Mouse (Mus musculus) erythroid progenitor cell, adult 5-6 weeks (primary cell): Measurements from ENCODE around the gene Sept14. TPM values are rescaled to one million over a fixed set of nuclear protein-coding genes. Genes with fewer than 3 reads are reported as not detected.

ENCODE experiments used
- ATAC-seq: replicated peaks from 2 replicates; pipeline ENCODE4 v1.8.0; 2016; ENCODE audit warnings: moderate number of reproducible peaks, mild to moderate bottlenecking, moderate TSS enrichment, inconsistent platforms; ENCODE audit not compliant: poor library complexity, low FRiP score, severe bottlenecking
- total RNA-seq, 2 experiments: library from RNA; stranded (forward) in 1 of 2; stranded (reverse) in 1 of 2; fragments of 150-400 nt in 1 of 2; fragments of 186-747, 209-891 nt in 1 of 2; gene quantifications; 2 replicates each; pipeline versions ENCODE4 v1.2.3 to v1.2.4; 2015 to 2017; ENCODE audit warnings: low replicate concordance in 2 of 2

Sept14 gene
- total RNA-seq (2015; ENCODE audit: low replicate concordance), result not detected in 2 replicates
- total RNA-seq (2017; ENCODE audit: low replicate concordance), result not detected in 2 replicates

DNA sequence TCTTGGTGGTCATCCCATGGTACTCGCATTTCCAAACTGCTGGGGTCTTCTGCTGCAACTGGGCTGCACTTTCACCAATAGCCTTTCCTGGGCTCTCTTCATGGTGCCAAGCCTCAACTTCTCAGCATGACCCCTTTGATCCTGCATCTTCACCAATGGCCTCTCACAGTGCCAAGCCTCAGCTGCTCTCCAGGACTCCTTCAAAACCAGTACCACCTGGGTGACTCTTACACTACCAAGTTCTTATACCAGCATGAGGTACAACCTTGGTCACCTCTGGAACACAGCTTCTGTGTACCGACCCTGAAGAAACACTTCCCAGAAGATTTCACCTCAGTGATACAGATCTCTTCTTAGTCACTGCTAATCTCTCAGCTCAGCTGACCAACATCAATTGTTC is at the start of gene Sept14:
TSS of gene Sept14 (minus strand) at position 101 of the 400 bp plus-strand sequence.
- no peak for ATAC-seq

DNA sequence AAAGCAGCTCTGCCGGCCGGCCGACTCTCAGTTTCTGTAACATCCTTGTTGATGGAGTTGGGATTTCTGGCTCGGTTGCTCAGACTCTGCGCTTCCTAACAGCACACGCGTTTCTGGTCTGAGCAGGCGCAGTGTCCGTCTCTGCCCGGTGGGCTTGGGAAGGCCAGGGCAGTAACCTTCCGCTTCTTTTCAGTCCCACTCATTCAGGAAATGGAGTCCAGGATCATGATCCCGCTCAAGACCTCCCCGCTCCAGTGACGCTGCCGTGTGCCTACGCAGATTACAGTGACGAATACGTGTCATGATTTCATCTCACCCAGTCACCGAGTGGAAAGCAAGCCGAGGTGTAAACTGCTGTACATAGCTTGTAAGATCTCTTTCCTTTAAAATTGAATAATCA is 48.6 kb upstream of the Sept14 start:
- ATAC-seq, result no peak

DNA sequence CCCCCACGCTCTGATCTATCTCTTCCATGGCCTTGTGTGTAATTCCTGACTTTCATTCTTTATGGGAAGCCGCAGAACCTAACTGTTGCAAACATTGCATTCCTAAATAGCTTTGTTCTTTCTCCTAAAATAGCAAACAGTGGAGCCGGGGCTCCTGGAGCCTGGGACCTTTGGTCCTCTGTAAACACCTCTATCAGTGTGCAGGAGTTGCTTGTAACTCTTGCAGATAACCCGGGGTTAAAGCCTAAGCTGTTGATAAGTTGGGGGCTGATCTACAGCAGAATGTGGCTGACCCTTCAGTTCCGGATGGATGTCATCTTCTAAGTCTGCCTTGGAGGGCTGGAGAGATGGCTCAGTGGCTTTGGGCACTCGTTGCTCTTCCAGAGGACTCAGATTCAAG is 35.7 kb upstream of the Sept14 start:
- ATAC-seq, result no peak

GRCm38 (mm10) chr5:129742903-129743488 is 34.7 kb upstream of the Sept14 start:
- no peak for ATAC-seq

GRCm38 (mm10) chr5:129740976-129741375 is 32.7 kb upstream of the Sept14 start:
- no peak for ATAC-seq

DNA sequence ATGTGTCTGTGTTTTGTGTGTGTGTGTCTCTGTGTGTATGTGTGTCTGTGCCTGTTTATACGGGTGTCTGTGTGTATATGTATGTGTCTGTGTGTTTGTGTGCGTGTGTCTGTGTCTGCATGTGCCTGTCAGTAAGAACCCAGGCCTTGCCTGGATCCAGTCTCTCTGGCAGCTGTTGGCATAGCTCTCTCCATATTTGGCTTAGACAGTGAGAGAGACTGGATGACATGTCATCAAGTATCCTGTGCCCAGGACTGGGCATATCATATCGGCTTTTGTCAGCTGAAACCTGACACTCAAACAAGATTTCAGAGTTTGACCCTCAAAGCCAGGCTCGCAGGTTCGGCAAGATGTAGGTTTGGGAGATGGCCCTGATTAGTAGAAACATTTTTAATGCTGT is 22.7 kb upstream of the Sept14 start:
- ATAC-seq, result no peak

GRCm38 (mm10) chr5:129730344-129730743 is 22.0 kb upstream of the Sept14 start:
- ATAC-seq, result peak; percentile 76

DNA sequence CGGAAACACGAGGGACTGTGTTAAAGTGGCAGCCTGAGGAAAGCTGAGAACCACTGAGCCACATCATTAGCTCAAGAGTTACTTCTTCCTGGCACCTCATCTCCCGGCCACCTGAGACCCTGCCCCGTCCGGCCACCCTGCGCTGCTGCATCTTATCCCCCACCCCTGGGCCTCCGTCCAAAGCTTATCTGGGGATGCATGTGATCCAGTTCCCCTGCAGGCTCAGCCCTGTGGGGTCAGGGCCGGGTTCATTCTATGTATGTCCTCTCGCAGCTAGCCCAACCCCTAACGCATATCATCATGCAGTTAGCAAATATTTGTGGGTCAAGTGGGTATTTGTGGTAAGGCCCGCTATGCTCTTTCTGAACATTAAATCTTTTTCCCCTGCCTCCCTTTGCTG is 21.0 kb upstream of the Sept14 start:
- no peak for ATAC-seq

DNA sequence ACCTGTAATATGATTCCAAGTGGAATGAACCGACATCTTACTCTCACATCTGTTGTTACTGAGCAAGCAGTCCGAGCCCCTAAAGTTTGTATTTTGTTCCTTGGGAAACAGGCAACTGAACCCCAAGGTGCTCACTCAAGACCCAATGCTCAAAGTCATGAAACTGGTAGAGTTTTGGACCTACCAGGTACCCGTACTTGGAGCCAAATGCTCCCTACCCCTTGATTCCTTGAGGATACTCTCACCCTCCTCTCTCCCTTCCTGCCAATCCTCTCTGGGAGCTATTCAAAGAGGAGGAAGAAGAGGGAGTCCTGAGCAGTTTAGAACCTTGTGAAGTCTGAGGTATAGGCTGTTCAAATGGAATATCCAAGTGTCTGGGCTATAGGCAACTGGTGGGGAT is 18.5 kb upstream of the Sept14 start:
- ATAC-seq, result no peak

DNA sequence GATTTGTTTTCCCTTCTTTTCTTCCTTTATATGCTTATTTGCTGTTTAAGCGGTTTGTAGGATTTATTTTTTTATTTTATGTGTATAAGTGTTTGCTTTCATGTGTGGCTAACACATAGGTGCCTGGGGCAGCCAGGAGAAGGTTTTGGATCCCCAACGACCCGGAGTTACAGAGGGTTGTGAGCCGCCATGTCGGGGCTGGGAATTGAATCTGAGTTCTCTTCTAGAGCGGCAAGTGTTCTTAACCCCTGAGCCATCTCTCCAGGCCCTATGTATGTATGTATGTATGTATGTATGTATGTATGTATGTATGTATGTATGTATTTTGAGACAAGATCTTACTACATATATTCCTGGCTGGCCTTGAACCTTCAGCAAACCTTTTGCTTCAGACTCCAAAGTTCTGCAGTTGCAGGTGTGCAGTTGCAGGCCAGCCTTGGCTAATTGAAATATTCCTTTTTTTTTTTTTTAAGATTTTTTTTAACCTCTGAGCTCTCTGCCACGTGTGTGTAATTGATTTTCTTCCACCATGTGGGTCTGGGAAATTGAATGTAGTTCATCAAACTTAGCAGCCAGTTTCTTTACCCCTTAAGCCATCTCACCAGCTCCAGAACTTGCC is 17.6 kb upstream of the Sept14 start:
- no peak for ATAC-seq

DNA sequence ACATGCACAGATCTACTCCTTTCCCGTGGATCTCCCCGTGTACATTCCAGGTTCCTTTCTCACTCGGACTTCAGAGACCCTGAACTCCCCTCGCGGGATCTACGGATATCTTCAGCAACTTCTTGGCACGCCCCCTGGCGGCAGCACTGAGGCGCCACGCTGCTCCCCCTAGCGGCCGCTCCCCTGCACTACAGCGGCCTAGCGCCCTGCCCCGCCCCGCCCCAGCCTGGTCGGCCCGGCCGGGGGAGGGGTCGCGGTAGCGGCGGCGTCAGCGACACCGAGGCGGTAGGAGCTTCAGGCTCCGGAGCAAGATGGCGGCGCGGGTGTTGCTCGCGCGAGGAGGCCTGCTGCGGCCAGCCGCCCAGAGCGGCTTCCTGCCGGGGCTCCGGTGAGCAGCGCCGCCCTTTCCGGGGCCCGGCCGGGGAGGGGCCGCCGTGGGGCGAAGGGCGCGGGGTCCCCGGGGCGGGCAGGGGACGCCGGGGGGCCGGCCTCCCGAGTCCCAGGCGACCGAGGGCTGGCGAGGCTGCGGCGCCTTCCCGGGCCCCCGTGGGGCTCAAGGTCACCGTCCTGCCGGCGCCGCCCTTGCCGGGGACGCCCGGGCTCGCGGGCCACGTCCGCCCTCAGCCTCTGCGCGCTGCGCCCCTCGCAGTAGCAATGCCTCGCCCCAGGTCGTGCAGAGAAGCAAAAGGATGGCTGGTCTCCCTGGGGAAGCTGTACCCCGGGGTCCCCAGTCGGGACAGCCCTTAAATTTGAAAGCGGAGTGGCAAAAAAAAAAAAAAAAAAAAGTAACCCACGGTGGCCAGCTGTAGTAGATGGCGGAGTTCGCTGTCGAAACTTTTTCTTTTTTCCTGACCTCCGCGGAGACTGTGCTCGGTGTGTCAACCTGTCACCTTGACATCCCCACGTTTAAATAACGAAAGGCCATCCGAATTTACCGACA is 16.8 kb upstream of the Sept14 start, which contains the start of gene Nipsnap2:
TSS of gene Nipsnap2 (plus strand) at position 230 of the 940 bp plus-strand sequence.
- ATAC-seq, result peak; percentile 80

DNA sequence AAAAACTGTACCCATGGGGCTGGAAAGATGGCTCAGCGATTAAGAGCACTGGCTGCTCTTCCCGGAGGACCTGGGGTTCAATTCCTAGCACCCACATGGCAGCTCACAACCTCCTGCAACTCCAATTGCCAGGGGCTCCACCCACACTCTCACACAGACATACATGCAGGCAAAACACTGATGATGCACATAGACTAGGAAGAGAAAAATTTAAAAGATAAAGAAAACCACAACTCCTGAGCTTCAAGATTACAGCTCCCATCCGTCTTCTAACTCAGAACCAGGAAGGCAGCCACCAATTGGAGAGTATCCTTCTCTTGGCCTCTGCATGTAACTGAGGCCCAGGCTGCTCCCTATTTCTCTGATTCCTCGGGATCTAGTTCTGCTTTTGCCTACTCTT is 16.0 kb upstream of the Sept14 start:
- peak; percentile 25; the same call in 1 of the 2 replicates for ATAC-seq

DNA sequence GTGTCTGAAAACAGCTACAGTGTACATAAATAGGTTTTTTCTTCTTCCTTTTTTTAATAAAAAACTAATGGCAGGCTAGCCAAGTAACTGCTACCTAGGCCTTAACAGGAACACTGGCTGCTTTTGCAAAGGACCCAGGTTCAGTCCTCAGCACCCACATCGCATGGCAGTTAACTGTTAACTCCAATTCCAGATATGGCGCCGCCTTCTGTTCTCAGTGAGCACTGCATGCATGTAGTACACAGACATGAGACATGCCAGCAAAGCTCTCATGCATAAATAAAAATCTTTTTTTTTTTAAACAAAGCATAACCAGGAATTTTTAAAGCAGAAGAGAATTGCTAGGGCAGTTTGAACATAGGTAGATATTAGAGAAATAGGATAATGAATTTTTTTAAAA is 11.9 kb upstream of the Sept14 start:
- no peak for ATAC-seq

GRCm38 (mm10) chr5:129717016-129717415 is 8.7 kb upstream of the Sept14 start:
- no peak for ATAC-seq

- peak; percentile 99 for ATAC-seq
These were observed 7.1 kb upstream of the Sept14 start, which contains the start of gene Mrps17 for GRCm38 (mm10) chr5:129715326-129715861. Gene Mrps17 (plus strand): TSS chr5:129715497.

DNA sequence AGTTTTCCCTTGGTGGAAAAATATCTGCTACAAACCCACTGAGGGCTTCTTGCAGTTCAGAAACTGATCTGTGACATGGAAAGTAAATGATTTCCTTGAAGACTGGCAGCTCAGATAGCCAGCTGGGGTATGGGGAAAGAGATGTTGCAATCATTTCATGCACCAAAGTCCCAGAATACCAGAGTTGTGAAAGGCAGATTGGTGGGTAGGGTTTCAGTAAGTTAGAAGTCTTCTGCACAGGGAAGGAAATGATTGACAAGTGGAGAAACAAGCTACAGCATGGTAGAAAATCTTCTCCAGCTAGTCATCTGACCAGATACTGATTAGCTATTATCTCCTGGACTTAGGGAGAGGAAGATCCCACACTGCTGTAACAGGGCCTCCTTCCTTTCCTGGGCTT is 4.9 kb downstream of the Sept14 start:
- no peak for ATAC-seq

DNA sequence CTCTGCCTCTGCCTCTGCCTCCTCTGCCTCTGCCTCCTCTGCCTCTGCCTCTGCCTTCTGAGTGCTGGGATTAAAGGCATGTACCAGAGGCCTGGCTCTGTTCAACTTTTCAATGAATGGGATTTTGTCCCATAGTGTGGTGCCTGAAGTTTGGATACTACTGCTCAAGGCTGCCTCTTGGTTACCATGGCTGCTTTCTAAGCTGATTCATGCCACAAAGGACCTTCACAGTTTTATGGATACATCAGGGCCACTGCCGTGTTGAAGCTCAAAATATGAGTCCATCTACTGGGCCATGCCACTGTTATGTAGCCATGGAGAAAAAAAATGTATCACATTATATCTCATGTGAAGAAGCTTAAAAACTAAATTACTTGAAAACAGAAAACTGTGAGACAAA is 6.6 kb downstream of the Sept14 start:
- ATAC-seq, result no peak

- ATAC-seq, result no peak
These were observed 7.8 kb downstream of the Sept14 start for GRCm38 (mm10) chr5:129700506-129700905.

GRCm38 (mm10) chr5:129690528-129690927 is 17.8 kb downstream of the Sept14 start:
- no peak for ATAC-seq

GRCm38 (mm10) chr5:129687621-129688020 is 20.7 kb downstream of the Sept14 start:
- no peak for ATAC-seq
